Mouse (Mus musculus) CH12.LX (cell line): ENCODE results near the gene Mrpl48.

Experiments used
- CTCF ChIP-seq, 2 experiments: IDR thresholded peaks in 1 of 2; conservative IDR thresholded peaks in 1 of 2; 2 replicates each; pipeline ENCODE4 v1.5.1; 2011 to 2012; ENCODE audit warnings: low read depth in 2 of 2, low read length in 2 of 2, improper control_type of control experiment in 1 of 2, inconsistent platforms in 1 of 2, mild to moderate bottlenecking in 1 of 2, moderate library complexity in 1 of 2
- GABPA ChIP-seq: IDR thresholded peaks from 2 replicates; pipeline ENCODE4 v1.6.1; 2012; ENCODE audit warnings: low read depth, low read length, improper control_type of control experiment, inconsistent platforms; ENCODE audit not compliant: insufficient replicate concordance
- HCFC1 ChIP-seq: IDR thresholded peaks from 2 replicates; pipeline ENCODE4 v1.6.1; 2012; ENCODE audit warnings: low read depth, mild to moderate bottlenecking, inconsistent platforms, low read length, improper control_type of control experiment
- IRF4 ChIP-seq: IDR thresholded peaks from 2 replicates; pipeline ENCODE4 v1.6.1; 2014; ENCODE audit warnings: low read depth, mild to moderate bottlenecking, inconsistent platforms, low read length, improper control_type of control experiment
- JUND ChIP-seq: conservative IDR thresholded peaks from 2 replicates; pipeline ENCODE4 v1.6.1; 2011; ENCODE audit warnings: low read depth, low read length, improper control_type of control experiment
- NRF1 ChIP-seq: IDR thresholded peaks from 2 replicates; pipeline ENCODE4 v1.6.1; 2014; ENCODE audit warnings: low read depth, mild to moderate bottlenecking, inconsistent platforms, low read length, improper control_type of control experiment, moderate library complexity
- POLR2A ChIP-seq: IDR thresholded peaks from 2 replicates; pipeline ENCODE4 v1.6.1; 2011; ENCODE audit warnings: low read depth, mild to moderate bottlenecking, improper control_type of control experiment, low read length
- TBP ChIP-seq: conservative IDR thresholded peaks from 2 replicates; pipeline ENCODE4 v1.6.1; 2011; ENCODE audit warnings: low read depth, low read length, improper control_type of control experiment
- TCF12 ChIP-seq: IDR thresholded peaks from 2 replicates; pipeline ENCODE4 v1.6.1; 2014; ENCODE audit warnings: low read depth, mild to moderate bottlenecking, inconsistent platforms, low read length, improper control_type of control experiment
- ZC3H11A ChIP-seq: IDR thresholded peaks from 2 replicates; pipeline ENCODE4 v1.6.1; 2012; ENCODE audit warnings: low read depth, mild to moderate bottlenecking, inconsistent platforms, low read length, improper control_type of control experiment
- ZNF384 ChIP-seq: IDR thresholded peaks from 2 replicates; pipeline ENCODE4 v1.6.1; 2012; ENCODE audit warnings: low read depth, low read length, improper control_type of control experiment, inconsistent platforms

- no peak for TF ChIP-seq POLR2A
- no peak for TF ChIP-seq CTCF (conservative IDR thresholded peaks at IDR 0.05 in 1 of 2, IDR thresholded peaks at IDR 0.05 in 1 of 2; ENCODE audit: low read depth in 2 of 2, low read length in 2 of 2)
- TF ChIP-seq GABPA, result no peak
- TF ChIP-seq ZC3H11A, result no peak
- TF ChIP-seq JUND, result no peak
- no peak for TF ChIP-seq TCF12
- no peak for TF ChIP-seq ZNF384
- TF ChIP-seq NRF1, result no peak
- no peak for TF ChIP-seq IRF4
- no peak for TF ChIP-seq TBP
- TF ChIP-seq HCFC1, result no peak
These were observed 48.8 kb downstream of the Mrpl48 start for GRCm38 (mm10) chr7:100559331-100559730.
